Mouse (Mus musculus) neural tube, embryonic 15.5 days (tissue): ENCODE results near the gene Gm26657. TPM values are rescaled to one million over a fixed set of nuclear protein-coding genes. Genes with fewer than 3 reads are reported as not detected.

ENCODE experiments used
- ATAC-seq: fragments of 200-750 bp; cut with Nextera tagmentation; 2 replicates; pipeline ENCODE4 v1.8.0; 2017; ENCODE audit warnings: mild to moderate bottlenecking, moderate TSS enrichment, moderate library complexity; ENCODE audit not compliant: low FRiP score
- H3K27ac ChIP-seq: fragments of 300-500 bp; sonication (generic); replicated peaks from 2 replicates; pipeline ENCODE4 v1.5.1; 2015; ENCODE audit warnings: mild to moderate bottlenecking, inconsistent platforms
- H3K27me3 ChIP-seq: fragments of 300-500 bp; sonication (generic); replicated peaks from 2 replicates; pipeline ENCODE4 v1.6.1; 2015; ENCODE audit warnings: inconsistent platforms
- H3K36me3 ChIP-seq: fragments of 300-500 bp; sonication (generic); 2 replicates; pipeline ENCODE4 v1.6.1; 2015; ENCODE audit warnings: inconsistent platforms
- H3K4me1 ChIP-seq: fragments of 300-500 bp; sonication (generic); 2 replicates; pipeline ENCODE4 v1.6.1; 2015; ENCODE audit warnings: inconsistent platforms
- H3K4me2 ChIP-seq: fragments of 300-500 bp; sonication (generic); 2 replicates; pipeline ENCODE4 v1.6.1; 2015; ENCODE audit warnings: inconsistent platforms, mild to moderate bottlenecking, moderate library complexity
- H3K4me3 ChIP-seq: fragments of 300-500 bp; sonication (generic); replicated peaks from 2 replicates; pipeline ENCODE4 v1.5.1; 2015; ENCODE audit warnings: mild to moderate bottlenecking, inconsistent platforms
- H3K9ac ChIP-seq: fragments of 300-500 bp; sonication (generic); replicated peaks from 2 replicates; pipeline ENCODE4 v1.6.1; 2015; ENCODE audit warnings: mild to moderate bottlenecking, inconsistent platforms
- H3K9me3 ChIP-seq: fragments of 300-500 bp; sonication (generic); replicated peaks from 2 replicates; pipeline ENCODE4 v1.6.1; 2016; ENCODE audit warnings: inconsistent platforms
- WGBS: fragments of 180-500 bp; shearing (Covaris S2); methylation state at CpG from one replicate; pipeline ENCODE4 v1.1.7; 2015; ENCODE audit warnings: mixed read lengths; 5-methylcytosine and 5-hydroxymethylcytosine counted together
- polyA plus RNA-seq: library from polyadenylated mRNA; unstranded; fragments of >200 nt; fragmentation: Nextera tagmentation; extraction: Ambion mirVana; gene quantifications from 2 replicates; pipeline ENCODE4 v1.2.1, GENCODE M21; 2015

Gene Gm26657
- polyA plus RNA-seq, 1 experiment from 2014 or later, result not detected

DNA sequence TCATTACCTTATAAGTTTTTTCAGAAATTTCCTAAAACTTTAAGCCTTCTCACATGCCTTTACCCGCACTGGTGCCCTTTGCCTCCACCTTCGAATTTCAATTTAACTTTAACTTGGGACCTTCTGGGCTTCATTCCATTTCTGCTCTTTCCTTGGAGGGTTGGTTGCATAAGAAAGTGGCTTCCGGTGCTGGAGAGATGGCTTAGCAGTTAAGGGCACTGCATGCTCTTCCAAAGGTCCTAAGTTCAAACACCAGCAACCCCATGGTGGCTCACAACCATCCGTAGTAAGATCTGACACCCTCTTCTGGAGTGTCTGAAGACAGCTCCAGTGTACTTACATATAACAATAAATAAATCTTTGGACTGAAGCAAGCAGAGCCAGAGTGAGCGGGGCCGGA, 16.6 kb upstream of the Gm26657 start:
- no peak for ATAC-seq
- Histone ChIP-seq H3K27ac (no peak overlapping the region), H3K4me3 (no peak overlapping the region), H3K27me3 (no peaks in the 10 kb centered on the region), H3K9ac (no peak overlapping the region), H3K4me2 (no peak overlapping the region), H3K4me1 (0 out of 2 replicates have a peak, but pooled peaks cover 5% of the 10 kb centered on the region), H3K36me3 (no peaks in the 10 kb centered on the region), H3K9me3 (0 out of 2 replicates have a peak, but pooled peaks cover 3% of the 10 kb centered on the region)
- WGBS, result 94% methylated on average over 6 of the region's 6 CpGs

DNA sequence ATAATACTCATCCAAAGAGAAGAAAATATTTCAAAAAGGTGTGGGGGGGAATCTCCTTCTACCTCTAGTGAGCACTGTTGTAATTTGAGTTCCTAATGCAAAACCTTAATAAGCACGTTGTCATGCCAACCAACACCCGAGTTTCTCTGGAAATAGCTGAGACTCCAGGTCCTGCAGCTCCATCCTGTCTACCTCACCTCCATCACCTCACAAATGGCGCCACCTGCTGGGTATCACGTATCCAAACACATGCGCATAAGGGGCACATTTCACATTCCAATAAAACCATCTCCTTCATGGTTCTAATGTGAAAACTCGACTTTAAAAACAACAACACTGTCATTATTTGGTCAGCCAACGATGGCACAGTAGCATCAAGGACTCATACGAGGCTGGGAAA, 14.0 kb upstream of the Gm26657 start:
- Histone ChIP-seq H3K9ac (no peak overlapping the region), H3K4me2 (no peak overlapping the region), H3K27ac (no peak overlapping the region), H3K9me3 (0 out of 2 replicates have a peak, but pooled peaks cover 3% of the 10 kb centered on the region), H3K36me3 (no peaks in the 10 kb centered on the region), H3K27me3 (no peaks in the 10 kb centered on the region), H3K4me3 (no peak overlapping the region), H3K4me1 (no peaks in the 10 kb centered on the region)
- ATAC-seq, result no peak
- 63% methylated on average over 8 of the region's 8 CpGs for WGBS

DNA sequence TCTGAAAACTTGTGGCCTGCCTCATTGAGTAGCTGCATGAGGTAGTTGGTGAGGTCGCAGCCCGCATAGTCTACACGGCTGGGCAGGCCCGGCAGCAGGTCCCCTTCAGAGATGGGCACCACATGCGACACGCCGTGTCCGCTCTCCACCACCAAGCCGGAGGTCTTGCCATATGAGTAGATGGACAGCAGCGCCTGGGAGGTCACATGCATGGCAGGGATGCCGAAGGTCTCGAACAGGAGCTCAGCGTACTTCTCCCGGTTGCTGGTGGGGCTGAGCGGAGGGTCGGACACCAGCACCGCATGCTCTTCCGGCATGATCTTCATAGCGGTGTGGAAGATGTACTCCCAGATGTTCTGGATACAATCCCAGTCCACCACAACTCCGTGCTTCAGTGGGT, 741 bp downstream of the Gm26657 start:
- ATAC-seq, result no peak
- no peaks in the 10 kb centered on the region for H3K9me3 ChIP-seq
- WGBS, result 98% methylated on average over 20 of the region's 20 CpGs
- H3K36me3 ChIP-seq, result peaks cover 16% of the 10 kb centered on the region
- no peak overlapping the region for H3K4me3 ChIP-seq
- no peaks in the 10 kb centered on the region for H3K27me3 ChIP-seq
- no peak overlapping the region for H3K4me2 ChIP-seq
- no peak overlapping the region for H3K9ac ChIP-seq
- no peak overlapping the region for H3K27ac ChIP-seq
- no peaks in the 10 kb centered on the region for H3K4me1 ChIP-seq

DNA sequence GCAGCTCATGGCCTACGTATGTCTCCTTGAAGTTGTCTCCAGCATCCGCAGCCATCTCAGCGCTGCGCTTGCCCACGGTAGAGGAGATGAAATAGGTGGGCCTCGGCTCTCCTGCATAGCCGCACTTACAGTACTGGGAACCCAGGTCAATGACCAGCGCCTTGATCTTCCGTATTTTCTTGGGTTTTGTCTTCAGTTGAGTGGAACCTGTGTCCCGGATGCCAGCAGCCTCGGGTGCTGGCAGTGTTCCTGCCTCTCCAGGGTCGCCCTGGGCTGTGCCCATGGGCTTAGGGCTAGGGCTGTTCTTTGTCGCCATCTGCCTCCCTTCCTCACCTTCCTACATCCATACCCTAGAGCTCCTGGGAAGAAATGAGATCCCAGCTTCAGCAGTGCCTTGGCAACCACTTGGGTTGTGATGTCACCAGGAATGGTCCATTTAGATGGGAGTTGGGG, 1.2 kb downstream of the Gm26657 start, which contains the start of gene Actl7b:
TSS of gene Actl7b (minus strand) at position 403 of the 453 bp plus-strand sequence.
- H3K4me2 ChIP-seq, result no peak within 1 kb of the TSS
- peaks cover 18% of the 10 kb centered on the region for H3K36me3 ChIP-seq
- ATAC-seq, result no peak
- no peak within 1 kb of the TSS for H3K4me3 ChIP-seq
- no peaks in the 10 kb centered on the region for H3K9me3 ChIP-seq
- 97% methylated on average over 13 of the region's 13 CpGs for WGBS
- no peak within 1 kb of the TSS for H3K9ac ChIP-seq
- no peaks in the 10 kb centered on the region for H3K27me3 ChIP-seq
- H3K27ac ChIP-seq, result no peak within 1 kb of the TSS
- H3K4me1 ChIP-seq, result no peaks in the 10 kb centered on the region

DNA sequence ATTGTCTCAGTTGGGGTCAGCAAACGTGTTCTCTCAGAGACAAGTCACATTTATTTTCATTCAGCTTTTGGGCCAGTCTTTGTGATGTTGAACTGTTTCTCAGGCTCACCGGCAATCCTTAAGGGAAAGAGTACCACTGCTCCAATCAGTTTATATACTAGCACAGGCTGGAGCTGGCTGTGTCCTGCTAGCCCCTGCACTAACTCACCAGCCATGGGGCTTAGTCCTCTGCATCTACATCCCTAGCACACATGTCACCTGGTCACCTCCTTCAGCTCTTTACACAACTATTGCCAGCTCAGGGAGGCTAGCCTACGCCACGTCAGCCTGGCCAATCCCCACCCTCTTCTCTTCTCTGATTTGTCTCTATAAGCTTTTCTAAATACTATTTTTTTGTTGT, 2.8 kb downstream of the Gm26657 start:
- Histone ChIP-seq H3K27ac (no peak overlapping the region), H3K4me3 (no peak overlapping the region), H3K36me3 (peaks cover 24% of the 10 kb centered on the region), H3K9ac (no peak overlapping the region), H3K27me3 (no peaks in the 10 kb centered on the region), H3K4me1 (no peaks in the 10 kb centered on the region), H3K9me3 (no peaks in the 10 kb centered on the region), H3K4me2 (no peak overlapping the region)
- 92% methylated on average over 4 of the region's 4 CpGs for WGBS
- ATAC-seq, result no peak

DNA sequence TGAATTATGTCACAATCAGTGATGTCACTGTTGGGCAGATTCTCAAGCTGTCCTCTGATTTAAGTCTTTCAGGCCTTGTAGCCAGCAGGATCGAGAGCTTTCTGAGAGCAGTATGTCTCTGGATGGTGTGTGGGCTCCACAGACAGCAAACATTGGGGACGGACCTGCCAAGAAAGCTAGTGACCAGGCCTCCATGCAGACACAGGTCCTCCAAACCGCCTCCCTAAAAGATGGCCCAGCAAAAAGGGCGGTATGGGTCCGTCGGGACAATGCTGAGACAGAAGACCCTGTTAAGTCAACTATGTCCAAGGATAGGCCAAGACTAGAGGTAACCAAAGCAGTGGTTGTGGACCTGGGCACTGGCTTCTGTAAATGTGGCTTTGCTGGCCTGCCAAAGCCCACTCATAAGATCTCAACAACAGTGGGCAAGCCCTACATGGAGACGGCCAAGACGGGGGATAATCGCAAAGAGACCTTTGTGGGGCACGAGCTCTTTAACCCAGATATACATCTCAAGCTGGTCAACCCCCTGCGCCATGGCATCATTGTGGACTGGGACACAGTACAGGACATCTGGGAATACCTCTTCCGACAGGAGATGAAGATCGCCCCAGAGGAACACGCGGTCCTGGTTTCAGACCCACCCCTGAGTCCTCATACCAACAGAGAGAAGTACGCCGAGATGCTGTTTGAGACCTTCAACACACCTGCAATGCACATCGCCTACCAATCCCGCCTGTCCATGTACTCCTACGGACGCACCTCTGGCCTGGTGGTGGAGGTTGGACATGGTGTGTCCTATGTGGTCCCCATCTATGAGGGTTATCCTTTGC, 3.7 kb downstream of the Gm26657 start, which contains the start of gene Actl7a:
TSS of gene Actl7a (plus strand) at position 51 of the 833 bp plus-strand sequence.
- H3K9me3 ChIP-seq, result no peaks in the 10 kb centered on the region
- H3K27ac ChIP-seq, result no peak within 1 kb of the TSS
- no peaks in the 10 kb centered on the region for H3K27me3 ChIP-seq
- H3K4me1 ChIP-seq, result no peaks in the 10 kb centered on the region
- H3K9ac ChIP-seq, result no peak within 1 kb of the TSS
- no peak within 1 kb of the TSS for H3K4me2 ChIP-seq
- H3K4me3 ChIP-seq, result no peak within 1 kb of the TSS
- H3K36me3 ChIP-seq, result peaks cover 26% of the 10 kb centered on the region
- ATAC-seq, result no peak
- 97% methylated on average over 21 of the region's 21 CpGs for WGBS

DNA sequence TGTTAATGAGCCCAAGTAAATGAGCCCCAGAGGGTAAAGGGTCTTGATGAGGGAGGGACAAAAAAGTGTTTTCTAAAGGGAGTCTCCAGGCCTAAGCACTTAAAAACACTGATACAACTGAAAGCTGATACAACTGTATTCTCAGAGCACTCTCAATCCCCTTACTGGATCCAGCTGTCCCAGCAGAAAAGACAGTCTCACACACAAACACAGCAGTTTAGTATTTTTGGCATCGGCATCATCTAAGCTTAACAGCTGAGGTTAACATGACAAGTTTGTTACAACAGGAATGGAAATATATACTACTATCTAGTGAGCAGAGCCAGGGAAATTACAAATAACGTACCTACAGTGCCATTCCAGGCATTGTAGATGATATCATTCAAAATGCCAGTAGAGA, 6.5 kb downstream of the Gm26657 start:
- no peaks in the 10 kb centered on the region for H3K4me1 ChIP-seq
- H3K27ac ChIP-seq, result no peak overlapping the region
- H3K27me3 ChIP-seq, result no peaks in the 10 kb centered on the region
- no peak overlapping the region for H3K4me2 ChIP-seq
- ATAC-seq, result no peak
- WGBS, result 93% methylated on average over 2 of the region's 2 CpGs
- no peak overlapping the region for H3K9ac ChIP-seq
- peaks cover 50% of the 10 kb centered on the region for H3K36me3 ChIP-seq
- H3K4me3 ChIP-seq, result no peak overlapping the region
- H3K9me3 ChIP-seq, result no peaks in the 10 kb centered on the region

DNA sequence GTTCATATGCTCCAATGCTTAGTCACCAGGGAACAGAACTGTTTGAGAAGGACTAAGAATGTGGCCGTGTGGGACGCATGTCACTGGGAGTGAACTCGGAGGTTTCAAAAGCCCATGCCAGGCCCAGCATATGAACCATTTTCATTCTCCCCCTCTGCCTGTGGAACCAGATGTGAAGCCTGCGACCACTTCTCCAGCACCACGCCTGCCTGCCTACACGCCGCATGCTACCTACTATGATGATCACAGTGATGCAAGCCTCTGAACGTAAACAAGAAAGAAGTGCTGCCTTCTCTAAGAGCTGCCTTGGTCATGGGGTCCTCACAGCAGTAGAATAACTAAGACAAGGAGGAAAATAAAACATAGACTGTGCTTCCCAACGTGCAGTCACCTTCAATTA, 7.6 kb downstream of the Gm26657 start:
- Histone ChIP-seq H3K4me1 (no peaks in the 10 kb centered on the region), H3K27me3 (no peaks in the 10 kb centered on the region), H3K4me3 (no peak overlapping the region), H3K9me3 (no peaks in the 10 kb centered on the region), H3K27ac (no peak overlapping the region), H3K36me3 (peaks cover 59% of the 10 kb centered on the region), H3K4me2 (no peak overlapping the region), H3K9ac (no peak overlapping the region)
- WGBS, result 95% methylated on average over 9 of the region's 9 CpGs
- no peak for ATAC-seq

DNA sequence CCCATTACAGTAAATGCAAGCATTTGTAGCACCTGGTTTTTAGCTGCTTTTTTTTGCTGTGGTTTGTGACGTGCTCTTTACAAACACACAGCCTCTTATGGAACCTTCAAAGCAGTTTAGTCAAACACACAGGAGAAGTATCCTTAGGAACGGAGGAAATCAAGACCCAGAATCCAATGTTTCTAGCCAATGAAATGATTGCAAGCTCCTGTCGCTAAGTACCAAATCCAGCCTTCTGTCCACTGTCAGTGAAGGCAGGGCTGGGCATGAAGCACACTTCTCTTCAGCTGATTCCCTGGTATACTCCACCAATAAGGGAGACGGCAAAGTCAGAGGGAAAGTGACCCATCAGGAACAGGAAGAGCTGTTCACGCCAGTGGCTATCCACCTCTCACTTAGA, 16.2 kb downstream of the Gm26657 start:
- Histone ChIP-seq H3K4me2 (no peak overlapping the region), H3K27me3 (no peaks in the 10 kb centered on the region), H3K9me3 (no peaks in the 10 kb centered on the region), H3K27ac (no peak overlapping the region), H3K36me3 (peaks cover 90% of the 10 kb centered on the region), H3K4me1 (no peaks in the 10 kb centered on the region), H3K4me3 (no peak overlapping the region), H3K9ac (no peak overlapping the region)
- ATAC-seq, result no peak
- 91% methylated on average over 5 of the region's 5 CpGs for WGBS

DNA sequence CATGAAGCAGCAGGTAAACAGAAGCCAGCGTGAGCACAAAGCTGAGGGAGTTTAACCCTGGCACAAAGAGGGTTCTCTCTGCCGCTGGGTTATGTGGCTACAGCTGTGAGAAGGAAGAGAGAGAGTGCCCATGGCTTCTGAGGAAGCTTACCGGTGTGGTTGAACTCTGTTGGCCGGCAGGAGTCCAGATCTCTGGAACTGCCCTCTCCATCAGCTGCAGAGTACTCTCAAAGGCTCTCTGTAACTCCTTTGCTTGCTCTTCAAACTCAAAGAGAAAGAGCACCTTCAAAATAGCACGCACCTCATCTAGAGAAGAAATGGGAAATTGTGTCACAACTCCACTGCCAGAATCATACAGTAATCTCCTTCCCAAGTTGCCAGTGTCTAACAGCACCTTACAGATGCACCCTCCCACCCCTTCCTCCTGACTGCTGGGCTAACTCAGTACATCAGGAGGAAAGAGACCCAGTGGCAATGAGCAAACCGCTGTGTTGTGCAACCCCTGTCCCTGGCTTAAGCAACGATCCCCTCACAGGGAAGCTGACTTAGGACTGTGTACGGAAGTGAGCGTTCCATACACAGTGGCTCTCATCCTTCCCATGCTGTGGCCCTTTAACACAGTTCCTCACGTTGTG, 17.2 kb downstream of the Gm26657 start:
- Histone ChIP-seq H3K9me3 (no peaks in the 10 kb centered on the region), H3K4me1 (no peaks in the 10 kb centered on the region), H3K27ac (no peak overlapping the region), H3K36me3 (peaks cover 90% of the 10 kb centered on the region), H3K4me3 (no peak overlapping the region), H3K27me3 (no peaks in the 10 kb centered on the region), H3K9ac (no peak overlapping the region), H3K4me2 (no peak overlapping the region)
- no peak for ATAC-seq
- WGBS, result 96% methylated on average over 10 of the region's 10 CpGs

DNA sequence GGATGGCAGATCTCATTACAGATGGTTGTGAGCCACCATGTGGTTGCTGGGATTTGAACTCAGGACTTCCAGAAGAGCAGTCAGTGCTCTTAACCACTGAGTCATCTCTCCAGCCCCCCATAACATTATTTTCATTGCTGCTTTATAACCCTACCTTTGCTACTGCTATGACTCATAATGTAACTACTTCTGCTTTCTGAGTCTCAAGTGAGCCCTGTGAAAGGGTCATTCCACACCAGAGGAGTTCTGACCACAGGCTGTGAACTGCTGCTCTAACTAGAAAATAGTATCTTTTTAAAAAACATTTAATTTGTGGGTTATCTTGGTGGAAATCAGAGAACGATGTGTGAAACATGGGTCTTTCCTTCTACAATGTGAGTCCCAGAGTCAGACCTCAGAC, 17.8 kb downstream of the Gm26657 start:
- Histone ChIP-seq H3K36me3 (peaks cover 95% of the 10 kb centered on the region), H3K4me2 (no peak overlapping the region), H3K4me1 (no peaks in the 10 kb centered on the region), H3K9me3 (no peaks in the 10 kb centered on the region), H3K9ac (no peak overlapping the region), H3K27me3 (no peaks in the 10 kb centered on the region), H3K4me3 (no peak overlapping the region), H3K27ac (no peak overlapping the region)
- ATAC-seq, result no peak
- WGBS, result 96% methylated on average over 1 of the region's 1 CpGs

DNA sequence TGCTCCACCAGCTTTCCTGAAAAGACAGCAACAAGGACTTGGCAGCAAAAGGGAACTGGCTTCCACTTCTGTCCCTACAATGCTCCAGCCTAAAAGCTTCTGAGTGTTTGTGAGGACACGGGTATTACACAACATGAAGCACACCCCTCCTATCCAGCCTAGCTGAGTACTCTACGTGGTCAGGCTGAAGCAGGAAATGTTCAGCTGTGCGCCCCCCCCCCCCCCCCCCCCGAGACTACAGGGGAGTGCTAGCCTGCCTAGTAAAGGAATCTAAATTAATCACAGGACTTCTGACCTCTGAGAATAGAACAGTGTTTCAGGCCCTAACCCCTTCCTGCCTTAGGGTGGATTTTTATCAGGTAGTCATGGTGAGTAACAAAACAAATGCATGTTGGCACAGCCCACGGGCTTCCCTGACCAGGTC, 28.0 kb downstream of the Gm26657 start:
- H3K27ac ChIP-seq, result no peak overlapping the region

More for the DNA sequence above, 28.0 kb downstream of the Gm26657 start:
- no peaks in the 10 kb centered on the region for H3K9me3 ChIP-seq
- 79% methylated on average over 5 of the region's 5 CpGs for WGBS
- H3K4me2 ChIP-seq, result no peak overlapping the region
- H3K4me1 ChIP-seq, result no peaks in the 10 kb centered on the region
- peaks cover 89% of the 10 kb centered on the region for H3K36me3 ChIP-seq
- H3K4me3 ChIP-seq, result no peak overlapping the region
- no peak for ATAC-seq
- no peaks in the 10 kb centered on the region for H3K27me3 ChIP-seq
- no peak overlapping the region for H3K9ac ChIP-seq
